In genomic region chr1:33738281-33738680, GRCm38 (mm10) we compare ENCODE assay signal across 17 mouse cellular contexts. TPM values are rescaled to one million over a fixed set of nuclear protein-coding genes. Genes with fewer than 3 reads are reported as not detected.
"Had no signal": no experiment of that assay in that cellular context is flagged by ENCODE, and none has a peak within 500 bp of the region (broad histone marks: within the 10 kb centered on the region; RNA-seq: fewer than 3 reads in every experiment).

No protein-coding gene starts in this region.

- H3K4me3 ChIP-seq: megakaryocyte, embryonic 14.5 days; midbrain, embryonic 13.5 days; midbrain, embryonic 15.5 days; neural tube, embryonic 12.5 days; stomach, embryonic 15.5 days had no signal

- DNase-seq: lung, adult 18-20 months; lung, embryonic 14.5 days; lung, postnatal 10 days; right cerebral cortex, postnatal 14 days; thymus, adult 18-20 months; thymus, postnatal 14 days; thymus, postnatal 36 days had no signal

- H3K9ac ChIP-seq: liver, embryonic 14.5 days; lung, embryonic 14.5 days; midbrain, embryonic 13.5 days; midbrain, embryonic 15.5 days; neural tube, embryonic 12.5 days; stomach, embryonic 15.5 days had no signal

- H3K27me3 ChIP-seq: megakaryocyte, embryonic 14.5 days; midbrain, embryonic 13.5 days; midbrain, embryonic 15.5 days; neural tube, embryonic 12.5 days; stomach, embryonic 15.5 days had no signal

- H3K4me2 ChIP-seq: lung, embryonic 14.5 days; midbrain, embryonic 11.5 days; midbrain, embryonic 13.5 days; midbrain, embryonic 15.5 days; neural tube, embryonic 12.5 days; stomach, embryonic 15.5 days had no signal

- H3K27ac ChIP-seq: liver, embryonic 14.5 days; macrophage; midbrain, embryonic 13.5 days; midbrain, embryonic 15.5 days; neural tube, embryonic 12.5 days; stomach, embryonic 15.5 days; stomach, postnatal 0 days had no signal

- H3K4me1 ChIP-seq: midbrain, embryonic 13.5 days; midbrain, embryonic 15.5 days; neural tube, embryonic 12.5 days; stomach, embryonic 15.5 days had no signal

- H3K9me3 ChIP-seq: megakaryocyte, embryonic 14.5 days; midbrain, embryonic 13.5 days; midbrain, embryonic 15.5 days; neural tube, embryonic 12.5 days; stomach, embryonic 15.5 days had no signal

RNA-seq across cellular contexts. Expression of gene Bag2, which starts 19.3 kb away (rescaled TPM):
- total RNA-seq: neutrophil, adult 5-6 weeks had no signal
